Mouse (Mus musculus) intestine, postnatal 0 days (tissue): Measurements from ENCODE around the gene Ano8. TPM values are rescaled to one million over a fixed set of nuclear protein-coding genes. Genes with fewer than 3 reads are reported as not detected.

Experiments
- ATAC-seq: fragments of 200-750 bp; cut with Nextera tagmentation; 2 replicates; pipeline ENCODE4 v1.8.0; 2017; ENCODE audit warnings: mild to moderate bottlenecking, moderate TSS enrichment, moderate library complexity
- H3K27ac ChIP-seq: fragments of 300-500 bp; sonication (generic); 2 replicates; pipeline ENCODE4 v1.5.1; 2014; ENCODE audit warnings: mild to moderate bottlenecking, low read depth, low read length, moderate library complexity
- H3K27me3 ChIP-seq: fragments of 300-500 bp; sonication (generic); replicated peaks from 2 replicates; pipeline ENCODE4 v1.6.1; 2014; ENCODE audit warnings: low read length, mixed read lengths; ENCODE audit not compliant: control insufficient read depth, insufficient read depth
- H3K36me3 ChIP-seq: fragments of 300-500 bp; sonication (generic); 2 replicates; pipeline ENCODE4 v1.6.1; 2014; ENCODE audit warnings: mild to moderate bottlenecking, moderate library complexity; ENCODE audit not compliant: control insufficient read depth, insufficient read depth
- H3K4me1 ChIP-seq: fragments of 300-500 bp; sonication (generic); replicated peaks from 2 replicates; pipeline ENCODE4 v1.6.1; 2014; ENCODE audit warnings: antibody characterized with exemption, low read length, mixed read lengths; ENCODE audit not compliant: control insufficient read depth, insufficient read depth
- H3K4me2 ChIP-seq: fragments of 300-500 bp; sonication (generic); replicated peaks from 2 replicates; pipeline ENCODE4 v1.6.1; 2014; ENCODE audit warnings: low read depth, mild to moderate bottlenecking, moderate library complexity
- H3K4me3 ChIP-seq: fragments of 300-500 bp; sonication (generic); 2 replicates; pipeline ENCODE4 v1.5.1; 2014; ENCODE audit warnings: low read depth, low read length
- H3K9ac ChIP-seq: fragments of 300-500 bp; sonication (generic); 2 replicates; pipeline ENCODE4 v1.6.1; 2014; ENCODE audit warnings: mild to moderate bottlenecking, low read depth, low read length
- H3K9me3 ChIP-seq: fragments of 300-500 bp; sonication (generic); 2 replicates; pipeline ENCODE4 v1.6.1; 2016; ENCODE audit warnings: mixed run types; ENCODE audit not compliant: control insufficient read depth
- CTCF ChIP-seq: sonication (generic); IDR thresholded peaks from 2 replicates; pipeline ENCODE4 v1.5.1; 2016; ENCODE audit warnings: low read depth, mild to moderate bottlenecking, control low read depth, antibody characterized with exemption, moderate library complexity
- WGBS: fragments of 180-500 bp; shearing (Covaris S2); extraction: QIAGEN DNeasy Blood & Tissue Kit; methylation state at CpG from one replicate; pipeline ENCODE4 v1.1.7; 2014; 5-methylcytosine and 5-hydroxymethylcytosine counted together
- polyA plus RNA-seq: library from polyadenylated mRNA; unstranded; fragments of >200 nt; fragmentation: Nextera tagmentation; extraction: Ambion mirVana; gene quantifications from 2 replicates; pipeline ENCODE4 v1.2.1, GENCODE M21; 2015

The Ano8 gene
- polyA plus RNA-seq, 1 experiment from 2014 or later: 0.74 TPM

- Histone ChIP-seq H3K9ac (no peak overlapping the region), H3K36me3 (no peaks in the 10 kb centered on the region), H3K27ac (no peak overlapping the region), H3K4me3 (no peak overlapping the region), H3K4me2 (no peak overlapping the region), H3K4me1 (no peaks in the 10 kb centered on the region), H3K27me3 (peaks cover 33% of the 10 kb centered on the region), H3K9me3 (no peaks in the 10 kb centered on the region)
- 88% methylated on average over 4 of the region's 4 CpGs for WGBS
- ATAC-seq: no peak
- no peak for TF ChIP-seq CTCF
Measured at GRCm38 (mm10) chr8:71504349-71504748, 18.6 kb upstream of the Ano8 start.

GRCm38 (mm10) chr8:71498816-71499690 is 13.3 kb upstream of the Ano8 start:
- WGBS: 36% methylated on average over 16 of the region's 16 CpGs
- TF ChIP-seq CTCF: no peak
- Histone ChIP-seq H3K27ac (peak overlapping the region; percentile 7; the same call in 1 of the 2 replicates), H3K9ac (no peak overlapping the region), H3K4me2 (no peak overlapping the region), H3K36me3 (peaks cover 6% of the 10 kb centered on the region; the same call in 1 of the 2 replicates), H3K27me3 (no peaks in the 10 kb centered on the region), H3K4me3 (no peak overlapping the region), H3K4me1 (peaks cover 3% of the 10 kb centered on the region), H3K9me3 (no peaks in the 10 kb centered on the region)
- ATAC-seq: no peak

DNA sequence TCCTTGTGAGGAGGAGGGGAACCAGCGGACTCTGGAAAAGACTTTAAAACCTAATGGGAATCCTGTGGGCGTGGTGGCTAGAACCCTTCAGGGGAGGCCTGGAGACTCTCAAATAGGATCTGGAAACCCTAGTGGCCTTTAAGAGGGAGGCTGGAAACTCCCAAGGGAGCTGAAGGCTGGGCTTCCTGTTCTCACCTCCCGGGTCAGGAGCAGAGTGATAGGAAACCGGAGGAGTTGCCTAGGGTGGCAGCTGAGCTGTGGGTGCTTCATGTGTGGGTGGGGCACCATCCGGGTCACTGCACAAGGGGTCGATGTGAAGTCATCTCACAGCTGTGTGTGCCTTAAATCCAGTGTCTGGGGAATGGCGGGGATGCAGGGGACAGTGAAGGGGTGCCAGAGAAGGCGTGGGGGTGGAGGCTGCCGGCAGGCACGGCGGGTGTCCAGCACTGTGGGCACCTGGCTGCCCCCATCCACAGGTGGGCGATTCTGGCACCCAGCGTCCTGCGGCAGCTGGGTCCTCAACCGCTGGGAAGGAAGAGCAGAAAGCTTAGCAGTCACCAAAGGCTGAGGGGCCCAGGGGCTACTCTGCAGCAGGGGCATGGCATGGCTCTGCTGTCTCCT is 12.2 kb upstream of the Ano8 start:
- Histone ChIP-seq H3K4me3 (no peak overlapping the region), H3K27me3 (no peaks in the 10 kb centered on the region), H3K9me3 (no peaks in the 10 kb centered on the region), H3K36me3 (peaks cover 8% of the 10 kb centered on the region; the same call in 1 of the 2 replicates), H3K27ac (peak overlapping the region; percentile 5; the same call in 1 of the 2 replicates), H3K9ac (no peak overlapping the region), H3K4me1 (peaks cover 3% of the 10 kb centered on the region), H3K4me2 (no peak overlapping the region)
- ATAC-seq: no peak
- WGBS: 32% methylated on average over 15 of the region's 15 CpGs
- TF ChIP-seq CTCF: no peak

- Histone ChIP-seq H3K27me3 (no peaks in the 10 kb centered on the region), H3K27ac (0 out of 2 replicates have a peak overlapping the region, but pooled peaks have one; percentile 7)
Measured at GRCm38 (mm10) chr8:71497077-71497645, 11.4 kb upstream of the Ano8 start.

GRCm38 (mm10) chr8:71496481-71496880 is 10.7 kb upstream of the Ano8 start:
- Histone ChIP-seq H3K36me3 (peaks cover 21% of the 10 kb centered on the region; the same call in 1 of the 2 replicates), H3K4me2 (no peak overlapping the region), H3K9me3 (no peaks in the 10 kb centered on the region), H3K27ac (0 out of 2 replicates have a peak overlapping the region, but pooled peaks have one; percentile 7), H3K9ac (no peak overlapping the region), H3K27me3 (no peaks in the 10 kb centered on the region), H3K4me1 (peaks cover 3% of the 10 kb centered on the region), H3K4me3 (no peak overlapping the region)
- ATAC-seq: no peak
- peak; percentile 57 for TF ChIP-seq CTCF
- WGBS: 42% methylated on average over 11 of the region's 11 CpGs

More at GRCm38 (mm10) chr8:71497077-71497645, 11.4 kb upstream of the Ano8 start:
- 95% methylated on average over 1 of the region's 1 CpGs for WGBS
- no peaks in the 10 kb centered on the region for H3K9me3 ChIP-seq
- ATAC-seq: no peak
- no peak overlapping the region for H3K4me3 ChIP-seq
- no peak for TF ChIP-seq CTCF
- H3K36me3 ChIP-seq: peaks cover 14% of the 10 kb centered on the region; the same call in 1 of the 2 replicates
- H3K4me2 ChIP-seq: no peak overlapping the region
- no peak overlapping the region for H3K9ac ChIP-seq
- peaks cover 3% of the 10 kb centered on the region for H3K4me1 ChIP-seq

DNA sequence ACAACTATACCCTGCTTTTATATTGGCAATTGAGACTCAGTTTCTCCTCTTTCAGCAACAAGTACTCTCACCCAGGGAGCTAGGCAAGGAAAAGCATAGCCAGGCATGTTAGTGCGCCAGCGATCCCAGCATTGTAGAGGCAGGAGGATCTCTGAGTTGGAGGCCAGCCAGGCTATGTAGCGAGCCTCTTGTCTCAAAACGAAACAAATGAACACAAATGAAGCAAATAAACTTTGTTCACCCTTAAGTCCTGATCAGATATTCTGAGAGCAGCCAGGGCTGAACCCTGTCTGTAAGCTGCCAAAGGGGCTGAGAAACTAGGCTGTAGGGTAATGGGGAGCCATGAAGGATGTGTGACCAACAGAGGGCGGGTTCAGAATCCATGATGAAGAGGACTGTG is 10.0 kb upstream of the Ano8 start:
- WGBS: 70% methylated on average over 5 of the region's 5 CpGs
- H3K4me3 ChIP-seq: no peak overlapping the region
- H3K4me1 ChIP-seq: peaks cover 3% of the 10 kb centered on the region
- peaks cover 27% of the 10 kb centered on the region; the same call in 1 of the 2 replicates for H3K36me3 ChIP-seq
- H3K27me3 ChIP-seq: no peaks in the 10 kb centered on the region
- peak overlapping the region; percentile 64 for H3K27ac ChIP-seq
- H3K9ac ChIP-seq: no peak overlapping the region
- TF ChIP-seq CTCF: no peak
- no peak for ATAC-seq
- no peak overlapping the region for H3K4me2 ChIP-seq
- H3K9me3 ChIP-seq: no peaks in the 10 kb centered on the region
